Mouse (Mus musculus): ENCODE measurements around the gene Tubal3. TPM values are rescaled to one million over a fixed set of nuclear protein-coding genes. Genes with fewer than 3 reads are reported as not detected.

Tubal3 gene
- total RNA-seq, 2 experiments from 2014 or later: not detected

DNA sequence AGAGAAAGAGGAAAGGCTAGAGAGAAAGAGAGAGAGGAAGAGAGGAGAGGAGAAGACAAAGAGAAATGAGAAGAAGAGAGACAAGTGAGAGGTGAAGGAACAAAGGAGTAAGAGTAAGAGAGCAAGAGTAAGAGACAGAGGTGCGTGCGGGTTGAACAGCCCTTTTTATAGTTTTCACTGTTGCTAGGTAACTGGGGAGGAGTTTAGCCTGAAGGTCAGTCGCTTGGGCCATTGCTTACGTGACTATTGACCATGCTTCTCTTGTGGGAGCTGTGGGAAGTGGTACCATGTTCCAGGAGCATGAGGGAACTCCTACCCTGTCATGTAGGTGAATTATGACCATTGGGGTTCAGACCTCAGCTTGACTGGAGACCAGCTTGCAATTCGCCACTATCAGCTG lies 7.7 kb upstream of the Tubal3 start:
- intact Hi-C loops (cut with DNase I): no loop called here
- no peak for DNase-seq

DNA sequence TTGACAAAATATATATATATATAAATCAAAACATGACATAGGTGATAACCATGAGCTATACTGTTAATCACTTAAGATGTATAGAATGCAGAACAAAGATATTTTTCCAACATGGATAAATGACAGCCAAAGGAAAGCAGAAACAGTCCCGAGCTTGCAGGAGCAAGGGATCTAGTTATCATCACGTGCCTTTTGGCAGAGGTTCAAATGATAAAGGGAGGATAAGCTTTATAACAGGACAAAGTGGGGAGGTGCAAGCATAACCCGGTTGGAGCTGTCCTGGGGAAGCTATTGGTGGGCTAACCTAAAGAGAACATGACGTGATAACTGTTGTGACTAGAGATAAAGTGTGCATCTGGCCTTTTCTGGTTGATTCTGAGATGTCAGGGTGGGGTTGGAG lies 4.6 kb upstream of the Tubal3 start:
- no peak for DNase-seq
- intact Hi-C loops (cut with DNase I): no loop called here

DNA sequence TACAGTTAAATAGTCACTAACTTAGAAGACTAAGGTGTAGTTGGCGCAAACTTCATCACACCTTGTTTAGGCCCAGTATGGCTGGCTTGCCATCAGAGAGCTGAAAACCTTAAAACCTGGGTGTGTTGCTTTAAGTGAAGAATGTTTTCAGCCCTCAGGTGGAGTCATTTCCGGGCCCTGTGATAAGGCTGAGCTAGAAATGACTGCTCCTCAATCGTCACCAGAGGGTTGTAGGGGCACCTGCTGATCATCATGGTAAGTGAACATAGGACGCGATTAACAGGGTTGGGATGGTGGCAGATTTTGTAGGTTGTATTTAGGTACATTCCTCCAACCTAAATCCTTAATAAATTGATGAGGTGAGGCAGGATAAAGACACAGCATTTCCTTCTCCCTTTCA lies 6.4 kb downstream of the Tubal3 start:
- intact Hi-C loops (cut with DNase I): no loop called here
- no peak for DNase-seq

DNA sequence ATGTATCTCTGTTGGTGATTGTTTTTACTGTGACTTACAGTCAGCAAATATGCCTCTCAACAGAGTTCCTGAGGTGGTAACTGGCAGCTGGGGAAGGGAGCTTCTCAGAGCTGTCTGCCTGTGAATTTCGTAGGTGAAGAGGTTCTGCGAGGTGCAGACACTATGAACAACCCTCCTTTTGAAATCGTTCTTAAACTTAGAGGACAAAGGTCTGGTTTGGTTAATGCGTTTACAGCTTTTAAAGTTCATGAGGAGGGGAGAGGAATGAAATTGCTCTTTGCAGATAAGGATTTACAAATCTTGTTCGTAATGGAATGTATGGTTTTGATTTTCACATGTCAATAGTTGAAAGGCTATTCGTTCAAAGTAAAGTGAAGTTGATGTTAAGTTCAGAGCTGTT lies 7.6 kb downstream of the Tubal3 start:
- intact Hi-C loops (cut with DNase I): no loop called here
- DNase-seq: no peak

DNA sequence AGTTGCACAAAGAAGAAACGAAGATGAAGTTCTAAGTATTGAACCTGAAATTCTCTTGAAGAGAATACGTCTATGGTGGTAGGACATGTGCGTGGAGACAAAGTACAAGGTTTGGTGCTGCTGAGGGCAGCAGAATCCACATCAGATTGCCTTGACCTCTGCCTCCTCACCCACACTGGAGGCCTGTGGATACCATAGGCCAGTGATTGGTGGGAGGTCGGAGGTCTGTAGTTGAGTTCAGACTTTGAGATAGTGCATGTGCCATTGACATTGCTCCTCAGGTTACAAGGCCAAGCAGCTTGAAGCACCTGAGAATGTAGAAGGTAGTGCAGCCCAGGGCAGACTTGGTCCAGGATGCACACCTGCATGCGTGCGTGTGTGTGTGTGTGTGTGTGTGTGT lies 8.0 kb downstream of the Tubal3 start:
- no peak for DNase-seq
- intact Hi-C loops (cut with DNase I): no loop called here

DNA sequence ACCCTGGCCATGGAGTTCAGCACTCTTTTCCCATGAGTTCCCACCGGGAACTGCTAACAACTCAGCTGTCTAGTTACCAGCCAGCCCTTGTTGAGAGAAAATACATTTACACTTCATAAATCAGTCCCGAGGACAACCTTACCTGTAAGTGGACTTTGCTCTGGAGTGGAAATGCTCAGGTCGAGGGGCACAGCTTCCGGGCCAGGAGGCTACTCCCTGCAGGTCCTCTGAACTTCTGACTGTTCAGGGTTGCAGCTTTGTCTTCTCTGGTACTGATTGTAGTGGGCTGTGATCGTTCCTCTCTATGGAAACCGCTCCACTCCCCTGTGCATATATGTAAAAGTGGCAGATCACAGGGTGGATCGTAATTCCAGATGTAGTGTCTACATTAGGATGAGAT lies 26.6 kb downstream of the Tubal3 start:
- DNase-seq: no peak
- intact Hi-C loops (cut with DNase I): no loop called here

DNA sequence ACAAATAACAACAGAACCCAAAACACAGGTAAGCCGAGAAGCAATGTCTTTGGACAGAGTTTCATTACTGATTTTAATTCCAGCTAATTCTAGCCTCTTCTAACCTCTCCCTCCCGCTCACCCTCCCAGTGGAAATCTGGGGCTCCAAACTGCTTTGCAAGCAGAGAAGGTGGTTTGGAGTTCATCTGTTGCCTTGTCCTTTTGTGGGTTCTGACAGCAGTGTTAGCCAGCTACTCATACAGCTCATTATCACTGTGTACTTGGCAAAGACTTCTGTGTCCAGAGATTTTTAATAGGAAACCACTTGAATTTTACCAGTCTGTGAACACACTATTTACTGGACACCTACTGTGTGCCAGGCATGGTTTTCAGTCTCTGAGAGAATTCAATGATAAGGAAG lies 27.2 kb downstream of the Tubal3 start, which contains the start of gene Ucn3:
TSS of gene Ucn3 (minus strand) at position 101 of the 400 bp plus-strand sequence.
- no peak for DNase-seq
- intact Hi-C loops (cut with DNase I): no loop called here

DNA sequence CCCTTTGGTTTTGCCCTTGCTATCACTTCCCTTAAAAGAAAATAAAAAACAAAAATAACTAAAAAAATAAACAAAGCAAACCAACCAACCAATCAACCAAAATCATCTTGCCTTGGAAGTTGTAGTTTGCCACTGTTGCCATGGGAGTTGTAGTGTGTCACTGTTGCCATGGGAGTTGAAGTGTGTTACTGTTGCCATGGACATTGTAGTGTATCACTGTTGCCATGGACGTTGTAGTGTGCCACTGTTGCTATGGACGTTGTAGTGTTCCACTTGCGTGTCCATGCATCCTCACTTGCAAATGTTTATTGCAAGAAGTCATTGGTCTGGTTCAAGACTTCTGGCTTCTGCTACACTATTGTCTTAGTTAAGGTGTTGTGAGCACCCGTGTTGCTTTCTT lies 29.2 kb downstream of the Tubal3 start:
- intact Hi-C loops (cut with DNase I): no loop called here
- DNase-seq: no peak

DNA sequence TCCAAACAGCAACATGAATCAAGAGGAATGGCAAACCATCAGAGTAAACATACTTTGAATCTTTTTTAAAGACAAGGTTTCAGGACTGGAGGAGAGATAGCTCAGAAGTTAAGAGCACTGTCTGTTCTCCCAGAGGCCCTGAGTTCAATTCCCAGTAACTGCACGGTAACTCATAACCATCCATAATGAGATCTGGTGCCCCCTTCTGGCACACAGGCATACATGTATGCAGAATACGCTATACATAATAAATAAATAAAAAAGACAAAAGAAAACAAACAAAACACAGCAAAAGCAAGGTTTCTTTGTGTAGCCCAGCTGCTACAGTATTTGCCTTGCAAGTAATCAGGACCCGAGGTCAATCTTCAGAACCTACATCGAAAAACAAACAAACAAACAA lies 31.4 kb downstream of the Tubal3 start:
- intact Hi-C loops (cut with DNase I): no loop called here
- no peak for DNase-seq

DNA sequence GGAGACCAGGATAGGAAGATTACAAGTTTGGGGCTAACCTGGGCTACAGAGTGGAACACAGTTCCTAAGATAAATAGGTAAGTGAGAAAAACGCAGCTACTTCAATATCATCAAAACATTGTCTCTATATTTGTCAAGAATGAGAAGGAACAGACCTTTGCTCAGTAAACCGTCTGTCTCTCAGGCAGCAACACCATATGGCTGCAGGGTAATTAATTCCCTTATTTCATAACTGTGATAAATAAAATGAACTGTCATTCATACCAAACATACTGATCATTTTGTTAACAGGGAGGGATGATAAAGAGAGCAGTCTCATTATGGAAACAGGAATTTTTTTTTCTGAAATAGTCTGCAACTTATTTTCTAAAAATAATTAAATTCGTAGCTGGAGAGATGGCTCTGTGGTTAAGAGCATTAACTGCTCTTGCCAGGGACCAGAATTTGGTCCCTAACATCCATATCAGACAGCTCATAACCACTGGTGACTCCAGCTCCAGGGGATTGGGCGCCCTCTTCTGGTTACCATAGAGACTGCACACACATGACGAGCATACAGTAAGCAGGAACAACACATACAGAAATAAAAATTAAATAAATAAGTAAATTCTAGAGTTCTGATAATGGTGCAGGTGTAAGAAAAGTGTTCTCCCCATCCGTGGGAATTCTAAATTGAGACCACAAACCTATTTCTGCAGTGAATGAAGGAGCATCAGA lies 33.3 kb downstream of the Tubal3 start:
- intact Hi-C loops (cut with DNase I): no loop called here
- no peak for DNase-seq

DNA sequence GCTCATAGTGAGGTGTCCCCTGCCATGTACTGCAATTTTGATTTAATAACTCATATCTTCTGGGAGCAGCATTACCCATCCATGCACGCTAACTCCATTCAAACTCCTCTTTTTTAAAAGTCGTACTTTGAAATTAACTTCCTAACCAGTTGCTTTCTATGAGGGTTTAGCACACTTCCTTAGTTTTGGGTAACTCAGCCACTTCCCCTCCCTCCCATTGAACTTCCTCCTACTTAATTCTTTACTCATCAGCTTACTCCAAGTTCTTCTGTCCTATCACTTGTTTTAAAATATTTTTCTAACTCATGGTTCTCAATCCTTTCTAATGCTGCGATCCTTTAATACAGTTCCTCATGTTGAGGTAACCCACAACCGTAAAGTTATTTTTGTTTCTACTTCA lies 50.8 kb downstream of the Tubal3 start:
- intact Hi-C loops (cut with DNase I): no loop called here
- DNase-seq: no peak

Small RNA genes within 50 kb of the gene (microRNA-seq; reads per million reads assigned to microRNA genes)
- 0 reads per million in 2 experiments for gene Gm22460

Other genes with a start within 250 kb of the Tubal3 start
- under 1 TPM; 0.26 to 0.29 TPM for gene Calml3, start 114.0 kb upstream of the Tubal3 start, total RNA-seq (2021)
- not detected for gene Calm4, start 80.5 kb upstream of the Tubal3 start, total RNA-seq (2021)
- gene Calm5, start 64.1 kb upstream of the Tubal3 start, total RNA-seq (2021): not detected
- 10 to 100 TPM; 28.2 to 29.4 TPM for gene Net1, start 54 bp upstream of the Tubal3 start, total RNA-seq (2021)
- not detected for gene Ucn3, start 27.1 kb downstream of the Tubal3 start, total RNA-seq (2021)
- gene Akr1c14, start 130.7 kb downstream of the Tubal3 start, total RNA-seq (2021): 1 to 10 TPM; 9.0 to 9.1 TPM
- gene Akr1c18, start 232.4 kb downstream of the Tubal3 start, total RNA-seq (2021): not detected